Mouse (Mus musculus) bone marrow macrophage, adult 2 months (primary cell): ENCODE results near the gene Prkcb. TPM values are rescaled to one million over a fixed set of nuclear protein-coding genes. Genes with fewer than 3 reads are reported as not detected.
A peak's percentile ranks its signal among the peaks of the same experiment; 100 is the strongest.

ENCODE experiments used
- H3K27ac ChIP-seq: 2 replicates; pipeline ENCODE4 v1.5.1; 2012; ENCODE audit warnings: low read depth, low read length; ENCODE audit not compliant: insufficient read depth
- H3K4me1 ChIP-seq: 2 replicates; pipeline ENCODE4 v1.6.1; 2012; ENCODE audit warnings: low read length; ENCODE audit not compliant: control insufficient read depth, insufficient read depth
- H3K4me3 ChIP-seq: 2 replicates; pipeline ENCODE4 v1.5.1; 2012; ENCODE audit warnings: mild to moderate bottlenecking, low read length, moderate library complexity; ENCODE audit not compliant: insufficient read depth
- CTCF ChIP-seq: IDR thresholded peaks from 2 replicates; pipeline ENCODE4 v1.5.1; 2012; ENCODE audit warnings: low read depth, mild to moderate bottlenecking, low read length, moderate library complexity
- POLR2A ChIP-seq: IDR thresholded peaks from 2 replicates; pipeline ENCODE4 v1.6.1; 2012; ENCODE audit warnings: mild to moderate bottlenecking, low read depth, low read length, borderline replicate concordance
- polyA plus RNA-seq: library from polyadenylated mRNA; stranded (reverse); fragments of >200 nt; gene quantifications from 2 replicates; pipeline ENCODE4 v1.2.4, GENCODE M21; 2012; ENCODE audit not compliant: missing spikeins, insufficient read depth, insufficient read length

Gene Prkcb
- polyA plus RNA-seq, 1 experiment: 196 TPM

GRCm38 (mm10) chr7:122289243-122290111, 926 bp downstream of the Prkcb start:
- Histone ChIP-seq H3K4me1 (no peaks in the 10 kb centered on the region), H3K27ac (no peak overlapping the region), H3K4me3 (peak overlapping the region; percentile 87)
- TF ChIP-seq CTCF (no peak), POLR2A (no peak)

DNA sequence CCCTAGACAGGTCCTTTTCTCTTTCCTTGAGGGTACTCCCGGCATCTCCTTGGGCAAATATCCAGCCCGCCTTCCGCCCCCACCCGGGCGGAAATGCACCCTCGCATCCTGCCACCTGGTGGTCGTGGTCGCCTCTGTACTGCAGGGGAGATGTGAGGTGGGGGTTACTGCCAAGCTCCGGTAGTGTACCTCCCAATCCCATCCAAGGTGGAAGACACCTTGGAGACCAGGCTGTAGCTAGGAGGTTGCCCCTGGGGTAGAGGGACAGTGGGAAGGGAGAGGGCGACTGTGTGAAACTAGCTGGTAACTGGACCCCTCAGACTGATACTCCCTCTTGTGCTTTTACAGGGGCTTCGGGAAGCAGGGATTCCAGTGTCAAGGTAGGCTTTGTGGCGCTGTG, 1.6 kb downstream of the Prkcb start:
- no peak for TF ChIP-seq POLR2A
- no peak for TF ChIP-seq CTCF

GRCm38 (mm10) chr7:122290771-122291170, 2.2 kb downstream of the Prkcb start:
- TF ChIP-seq CTCF (no peak), POLR2A (no peak)
- Histone ChIP-seq H3K27ac (no peak overlapping the region), H3K4me3 (no peak overlapping the region), H3K4me1 (peaks cover 7% of the 10 kb centered on the region; the same call in 1 of the 2 replicates)

More for the DNA sequence above, 1.6 kb downstream of the Prkcb start:
- Histone ChIP-seq H3K4me1 (peaks cover 2% of the 10 kb centered on the region; the same call in 1 of the 2 replicates), H3K4me3 (peak overlapping the region; percentile 87; the same call in 1 of the 2 replicates), H3K27ac (no peak overlapping the region)

- TF ChIP-seq CTCF (no peak), POLR2A (no peak)
- peaks cover 13% of the 10 kb centered on the region for H3K4me1 ChIP-seq
Observed at GRCm38 (mm10) chr7:122292151-122292550, 3.6 kb downstream of the Prkcb start.

DNA sequence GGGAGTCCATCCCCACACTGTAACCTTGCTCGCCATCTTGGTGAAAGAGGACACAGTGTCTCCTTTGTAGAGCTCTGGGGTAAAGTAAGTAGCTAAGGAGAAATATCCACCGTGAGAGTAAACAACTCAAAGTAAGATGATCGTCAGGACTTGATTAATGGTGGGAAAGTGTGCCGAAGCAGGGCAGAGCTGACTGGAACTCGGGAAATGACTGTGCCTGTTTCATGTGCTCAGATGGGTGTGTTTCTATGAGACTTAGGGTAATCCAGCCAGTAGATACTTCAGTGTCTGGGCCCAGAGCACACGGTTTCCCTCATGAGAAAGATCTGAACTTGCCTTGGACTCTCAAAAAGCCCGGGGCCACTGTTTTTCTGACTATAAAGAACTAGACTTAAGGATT, 5.6 kb downstream of the Prkcb start:
- Histone ChIP-seq H3K27ac (no peak overlapping the region), H3K4me1 (peaks cover 31% of the 10 kb centered on the region), H3K4me3 (no peak overlapping the region)
- TF ChIP-seq CTCF: no peak
- TF ChIP-seq POLR2A: no peak

More at GRCm38 (mm10) chr7:122292151-122292550, 3.6 kb downstream of the Prkcb start:
- no peak overlapping the region for H3K4me3 ChIP-seq
- H3K27ac ChIP-seq: no peak overlapping the region

DNA sequence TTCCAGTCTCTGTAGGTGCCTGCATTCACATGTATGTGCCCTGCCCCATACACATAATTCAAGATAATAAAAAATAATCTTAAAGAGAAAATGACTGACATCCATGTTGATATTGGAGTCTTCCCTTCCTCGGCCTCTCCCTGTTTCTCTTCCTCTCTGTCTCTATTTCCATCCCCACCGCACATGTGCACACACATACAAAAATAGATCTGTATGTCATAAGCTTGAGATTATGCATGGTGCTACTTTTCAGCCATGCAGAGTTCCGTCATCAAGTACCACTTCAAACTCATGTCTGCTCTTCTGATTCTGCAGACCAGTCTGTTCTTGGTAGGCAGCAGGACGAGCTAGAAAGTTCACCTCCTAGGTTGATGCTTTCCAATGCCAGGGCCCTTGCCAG, 6.8 kb downstream of the Prkcb start:
- Histone ChIP-seq H3K27ac (no peak overlapping the region), H3K4me1 (peaks cover 31% of the 10 kb centered on the region), H3K4me3 (no peak overlapping the region)
- TF ChIP-seq CTCF (no peak), POLR2A (no peak)

DNA sequence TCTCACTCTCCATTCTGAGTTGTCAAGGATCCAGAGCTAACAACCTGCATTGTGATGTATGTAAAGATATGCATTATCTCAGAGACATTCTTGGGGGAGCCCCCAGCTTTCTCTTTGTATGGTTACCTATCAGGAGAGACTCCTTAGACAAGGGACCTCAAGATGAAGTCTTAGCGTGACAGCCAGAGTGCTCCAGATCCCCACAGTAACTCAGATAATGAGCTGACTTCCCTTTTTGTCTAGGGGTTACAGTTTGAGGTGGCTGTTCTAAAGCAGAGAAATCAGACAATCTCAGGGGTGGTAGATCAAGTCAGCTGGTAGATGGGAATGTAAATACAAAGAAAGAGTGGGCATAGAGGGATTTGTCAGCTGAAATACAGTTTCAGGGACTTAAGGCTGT, 7.8 kb downstream of the Prkcb start:
- Histone ChIP-seq H3K4me1 (peaks cover 31% of the 10 kb centered on the region), H3K4me3 (no peak overlapping the region), H3K27ac (no peak overlapping the region)
- no peak for TF ChIP-seq POLR2A
- TF ChIP-seq CTCF: no peak

GRCm38 (mm10) chr7:122296805-122297204, 8.3 kb downstream of the Prkcb start:
- Histone ChIP-seq H3K4me3 (no peak overlapping the region), H3K4me1 (peaks cover 31% of the 10 kb centered on the region), H3K27ac (no peak overlapping the region)
- no peak for TF ChIP-seq CTCF
- TF ChIP-seq POLR2A: no peak

- H3K4me1 ChIP-seq: peaks cover 31% of the 10 kb centered on the region
- no peak overlapping the region for H3K27ac ChIP-seq
- TF ChIP-seq POLR2A (no peak), CTCF (no peak)
- no peak overlapping the region for H3K4me3 ChIP-seq
Observed at GRCm38 (mm10) chr7:122297627-122298026, 9.1 kb downstream of the Prkcb start.

GRCm38 (mm10) chr7:122298715-122299114, 10.2 kb downstream of the Prkcb start:
- Histone ChIP-seq H3K27ac (no peak overlapping the region), H3K4me3 (no peak overlapping the region), H3K4me1 (peaks cover 36% of the 10 kb centered on the region)
- TF ChIP-seq POLR2A (no peak), CTCF (no peak)

- Histone ChIP-seq H3K4me3 (no peak overlapping the region), H3K4me1 (peaks cover 39% of the 10 kb centered on the region), H3K27ac (no peak overlapping the region)
- TF ChIP-seq CTCF (no peak), POLR2A (no peak)
Observed at GRCm38 (mm10) chr7:122300538-122300937, 12.0 kb downstream of the Prkcb start.
